Mouse (Mus musculus): ENCODE measurements around the gene Gm3676. TPM values are rescaled to one million over a fixed set of nuclear protein-coding genes. Genes with fewer than 3 reads are reported as not detected.
"Not testable (repeated sequence)": the region's sequence is repeated elsewhere in the genome, so short reads cannot be mapped to it uniquely, and the experiment has no call there.

Gene Gm3676
- not detected in 2 replicates for polyA plus RNA-seq (2012; rRNA removed)

- DNase-seq (ENCODE audit: low read depth): not testable (repeated sequence)
Observed at GRCm38 (mm10) chr14:41646387-41646786, at the start of gene Gm3676. TSS of gene Gm3676 (minus strand) at chr14:41646487.

- not testable (repeated sequence) for DNase-seq (ENCODE audit: low read depth)
Observed at GRCm38 (mm10) chr14:41648176-41648575, 1.9 kb upstream of the Gm3676 start.

GRCm38 (mm10) chr14:41630144-41630543 lies 16.1 kb downstream of the Gm3676 start:
- not testable (repeated sequence) for DNase-seq (ENCODE audit: low read depth)

GRCm38 (mm10) chr14:41624512-41624911 lies 21.8 kb downstream of the Gm3676 start, which contains the start of gene Gm3072:
TSS of gene Gm3072 (minus strand) at chr14:41624612.
- not testable (repeated sequence) for DNase-seq (ENCODE audit: low read depth)

GRCm38 (mm10) chr14:41622535-41622934 lies 23.8 kb downstream of the Gm3676 start:
- not testable (repeated sequence) for DNase-seq (ENCODE audit: low read depth)

GRCm38 (mm10) chr14:41610690-41611089 lies 35.6 kb downstream of the Gm3676 start:
- not testable (repeated sequence) for DNase-seq (ENCODE audit: low read depth)

GRCm38 (mm10) chr14:41600935-41601334 lies 45.4 kb downstream of the Gm3676 start:
- DNase-seq (ENCODE audit: low read depth): not testable (repeated sequence)

Other genes with a start within 250 kb of the Gm3676 start
- gene Gm6482, start 238.2 kb downstream of the Gm3676 start, polyA plus RNA-seq (2012; rRNA removed): not detected in 2 replicates
- not detected in 2 replicates for gene Gm7954, start 193.0 kb downstream of the Gm3676 start, polyA plus RNA-seq (2012; rRNA removed)
- gene Gm3486, start 157.0 kb downstream of the Gm3676 start, polyA plus RNA-seq (2012; rRNA removed): not detected in 2 replicates
- not detected in 2 replicates for gene Gm7970, start 90.9 kb downstream of the Gm3676 start, polyA plus RNA-seq (2012; rRNA removed)
- gene 1700049E17Rik2, start 73.3 kb downstream of the Gm3676 start, polyA plus RNA-seq (2012; rRNA removed): not detected in 2 replicates
- gene Gm3072, start 21.9 kb downstream of the Gm3676 start, polyA plus RNA-seq (2012; rRNA removed): not detected in 2 replicates
- gene Gm8068, start 55.4 kb upstream of the Gm3676 start, polyA plus RNA-seq (2012; rRNA removed): not detected in 2 replicates
- gene Gm7929, start 104.1 kb upstream of the Gm3676 start, polyA plus RNA-seq (2012; rRNA removed): not detected in 2 replicates
- gene Gm47189, start 126.0 kb upstream of the Gm3676 start, polyA plus RNA-seq (2012; rRNA removed): not detected in 2 replicates